Mouse (Mus musculus): ENCODE measurements around the gene Lekr1. TPM values are rescaled to one million over a fixed set of nuclear protein-coding genes. Genes with fewer than 3 reads are reported as not detected.
A peak's percentile ranks its signal among the peaks of the same experiment; 100 is the strongest.

Lekr1 gene
- polyA plus RNA-seq, 1 experiment from 2014 or later, result 7.8 TPM

- Histone ChIP-seq H3K9me3 (no peaks in the 10 kb centered on the region), H3K27me3 (no peaks in the 10 kb centered on the region), H3K36me3 (no peaks in the 10 kb centered on the region), H3K27ac (no peak overlapping the region), H3K9ac (no peak overlapping the region), H3K4me1 (peaks cover 11% of the 10 kb centered on the region), H3K4me3 (no peak overlapping the region), H3K4me2 (replicated peaks) (no peak overlapping the region)
- ATAC-seq (ENCODE audit: low FRiP score, low read depth), result no peak
- 89% methylated on average over 10 of the region's 10 CpGs for WGBS
These were observed 178.3 kb downstream of the Lekr1 start for GRCm38 (mm10) chr3:65844302-65844701.

GRCm38 (mm10) chr3:65844851-65845552 is 179.0 kb downstream of the Lekr1 start:
- no peak overlapping the region for H3K27ac ChIP-seq

DNA sequence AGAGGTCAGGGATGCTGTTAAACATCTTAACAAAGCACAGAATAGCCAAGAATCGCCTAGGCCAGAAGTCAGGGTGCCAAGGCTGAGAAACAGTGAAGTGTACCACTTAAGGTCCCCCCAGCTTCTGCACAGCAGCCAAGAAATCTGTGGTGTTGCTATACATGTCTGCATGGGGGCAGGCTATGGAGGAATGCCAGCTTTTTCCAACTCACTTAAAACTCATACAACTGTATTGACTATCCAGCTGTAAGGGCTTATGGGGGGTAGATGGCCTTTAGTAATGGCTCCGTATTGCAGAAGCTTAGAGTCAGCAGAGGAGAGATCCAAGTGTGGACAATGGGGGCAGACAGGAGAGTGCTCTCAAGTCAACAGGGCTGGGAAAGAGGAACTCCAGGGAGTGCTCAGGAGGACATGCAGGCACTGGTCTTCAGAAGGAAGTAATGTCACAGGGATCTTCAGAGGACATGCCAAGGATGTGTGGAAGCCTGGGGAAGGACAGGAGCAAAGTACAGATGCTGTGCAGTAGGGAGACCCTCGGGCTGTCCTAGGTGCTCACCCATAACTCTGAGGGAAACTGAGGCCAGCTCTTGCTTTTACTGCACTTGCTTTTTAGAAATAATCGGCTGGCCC is 181.2 kb downstream of the Lekr1 start:
- H3K27ac ChIP-seq, result no peak overlapping the region
- H3K4me1 ChIP-seq, result peaks cover 11% of the 10 kb centered on the region
- H3K4me3 ChIP-seq, result no peak overlapping the region
- H3K9ac ChIP-seq, result no peak overlapping the region
- WGBS, result 72% methylated on average over 4 of the region's 4 CpGs
- no peak for ATAC-seq (ENCODE audit: low FRiP score, low read depth)
- no peaks in the 10 kb centered on the region for H3K9me3 ChIP-seq
- no peak overlapping the region for H3K4me2 ChIP-seq (replicated peaks)
- no peaks in the 10 kb centered on the region for H3K27me3 ChIP-seq
- no peaks in the 10 kb centered on the region for H3K36me3 ChIP-seq

More at GRCm38 (mm10) chr3:65844851-65845552, 179.0 kb downstream of the Lekr1 start:
- no peak overlapping the region for H3K4me3 ChIP-seq
- H3K36me3 ChIP-seq, result no peaks in the 10 kb centered on the region
- peaks cover 11% of the 10 kb centered on the region for H3K4me1 ChIP-seq
- no peaks in the 10 kb centered on the region for H3K9me3 ChIP-seq
- no peak overlapping the region for H3K9ac ChIP-seq
- no peak for ATAC-seq (ENCODE audit: low FRiP score, low read depth)
- no peaks in the 10 kb centered on the region for H3K27me3 ChIP-seq
- no peak overlapping the region for H3K4me2 ChIP-seq (replicated peaks)
- 79% methylated on average over 8 of the region's 8 CpGs for WGBS

DNA sequence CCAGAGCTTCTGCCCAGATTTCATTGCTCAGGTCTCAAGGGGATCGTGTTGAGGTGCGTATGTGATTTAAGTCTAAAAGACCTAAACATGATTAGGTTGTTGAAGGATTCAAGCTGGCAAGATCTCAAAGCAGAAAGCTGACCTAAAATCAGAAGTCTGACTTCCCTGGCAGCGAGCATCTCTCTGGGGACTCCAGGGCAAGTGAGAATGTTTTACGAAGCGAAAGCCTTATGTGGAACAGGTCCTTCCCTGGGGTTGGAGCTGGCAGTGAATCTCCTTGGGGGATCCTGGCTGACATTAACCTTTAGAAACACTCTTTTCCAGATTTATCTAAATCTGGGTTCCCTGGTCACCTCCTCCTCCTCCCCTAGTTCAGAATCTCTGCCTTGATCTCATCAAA is 187.7 kb downstream of the Lekr1 start:
- Histone ChIP-seq H3K27me3 (no peaks in the 10 kb centered on the region; the same call in none of the 2 replicates), H3K4me3 (no peak overlapping the region), H3K9ac (no peak overlapping the region), H3K4me1 (peaks cover 9% of the 10 kb centered on the region), H3K27ac (no peak overlapping the region), H3K36me3 (no peaks in the 10 kb centered on the region), H3K4me2 (replicated peaks) (no peak overlapping the region), H3K9me3 (no peaks in the 10 kb centered on the region)
- 73% methylated on average over 5 of the region's 5 CpGs for WGBS
- ATAC-seq (ENCODE audit: low FRiP score, low read depth), result no peak

GRCm38 (mm10) chr3:65855521-65855920 is 189.5 kb downstream of the Lekr1 start:
- H3K9me3 ChIP-seq, result no peaks in the 10 kb centered on the region
- no peak overlapping the region for H3K4me3 ChIP-seq
- H3K4me2 ChIP-seq (replicated peaks), result no peak overlapping the region
- no peak overlapping the region for H3K27ac ChIP-seq
- no peak for ATAC-seq (ENCODE audit: low FRiP score, low read depth)
- peaks cover 2% of the 10 kb centered on the region for H3K27me3 ChIP-seq
- H3K4me1 ChIP-seq, result peaks cover 14% of the 10 kb centered on the region
- no peaks in the 10 kb centered on the region for H3K36me3 ChIP-seq
- no peak overlapping the region for H3K9ac ChIP-seq
- WGBS, result 91% methylated on average over 5 of the region's 5 CpGs

GRCm38 (mm10) chr3:65858118-65858517 is 192.1 kb downstream of the Lekr1 start:
- Histone ChIP-seq H3K4me2 (replicated peaks) (no peak overlapping the region), H3K36me3 (no peaks in the 10 kb centered on the region), H3K4me1 (peaks cover 14% of the 10 kb centered on the region), H3K9me3 (no peaks in the 10 kb centered on the region), H3K4me3 (no peak overlapping the region), H3K9ac (no peak overlapping the region), H3K27ac (no peak overlapping the region), H3K27me3 (peaks cover 7% of the 10 kb centered on the region)
- no peak for ATAC-seq (ENCODE audit: low FRiP score, low read depth)
- 57% methylated on average over 11 of the region's 11 CpGs for WGBS

DNA sequence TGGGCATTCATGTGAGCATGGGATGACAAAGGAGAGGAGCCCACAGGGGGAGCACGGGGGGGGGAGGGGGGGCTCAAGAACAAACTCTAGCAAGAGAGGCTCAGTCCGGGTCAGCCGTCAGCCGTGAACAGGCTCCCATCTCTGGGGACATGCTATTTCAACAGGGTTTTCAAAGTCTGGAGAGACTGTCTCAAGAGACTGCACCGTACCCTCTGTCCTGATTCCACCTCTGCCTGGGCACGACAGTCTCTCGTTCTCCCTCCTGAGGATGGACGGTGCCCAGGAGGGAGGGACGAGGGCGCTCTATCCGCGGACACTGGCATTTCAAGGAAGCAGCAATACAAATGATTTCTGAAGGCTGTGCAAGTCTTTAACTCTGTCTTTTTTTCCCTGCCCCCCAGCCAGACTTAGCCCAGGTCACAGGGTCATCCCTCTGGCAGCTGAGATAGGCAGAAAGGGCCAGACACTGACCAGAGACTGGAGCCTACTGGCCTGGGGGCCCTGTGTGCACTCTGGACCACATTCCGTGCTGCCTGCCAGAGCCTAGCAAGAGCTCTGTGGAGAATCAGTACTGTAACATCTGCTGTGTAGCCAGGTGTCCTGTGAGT is 192.8 kb downstream of the Lekr1 start:
- no peak overlapping the region for H3K4me3 ChIP-seq
- 22% methylated on average over 13 of the region's 13 CpGs for WGBS
- no peak overlapping the region for H3K27ac ChIP-seq
- peaks cover 11% of the 10 kb centered on the region for H3K4me1 ChIP-seq
- H3K9me3 ChIP-seq, result no peaks in the 10 kb centered on the region
- H3K27me3 ChIP-seq, result peaks cover 10% of the 10 kb centered on the region
- no peaks in the 10 kb centered on the region for H3K36me3 ChIP-seq
- 0 out of 2 replicates have a peak overlapping the region, but pooled peaks have one; percentile 16 for H3K4me2 ChIP-seq (replicated peaks)
- no peak overlapping the region for H3K9ac ChIP-seq
- ATAC-seq (ENCODE audit: low FRiP score, low read depth), result no peak

- H3K4me1 ChIP-seq, result peaks cover 9% of the 10 kb centered on the region
- WGBS, result 89% methylated on average over 6 of the region's 6 CpGs
- H3K36me3 ChIP-seq, result no peaks in the 10 kb centered on the region
- no peak for ATAC-seq (ENCODE audit: low FRiP score, low read depth)
- H3K27ac ChIP-seq, result no peak overlapping the region
- H3K4me3 ChIP-seq, result no peak overlapping the region
- peaks cover 17% of the 10 kb centered on the region for H3K27me3 ChIP-seq
- H3K9me3 ChIP-seq, result no peaks in the 10 kb centered on the region
- H3K9ac ChIP-seq, result no peak overlapping the region
- no peak overlapping the region for H3K4me2 ChIP-seq (replicated peaks)
These were observed 193.7 kb downstream of the Lekr1 start for GRCm38 (mm10) chr3:65859750-65860149.

DNA sequence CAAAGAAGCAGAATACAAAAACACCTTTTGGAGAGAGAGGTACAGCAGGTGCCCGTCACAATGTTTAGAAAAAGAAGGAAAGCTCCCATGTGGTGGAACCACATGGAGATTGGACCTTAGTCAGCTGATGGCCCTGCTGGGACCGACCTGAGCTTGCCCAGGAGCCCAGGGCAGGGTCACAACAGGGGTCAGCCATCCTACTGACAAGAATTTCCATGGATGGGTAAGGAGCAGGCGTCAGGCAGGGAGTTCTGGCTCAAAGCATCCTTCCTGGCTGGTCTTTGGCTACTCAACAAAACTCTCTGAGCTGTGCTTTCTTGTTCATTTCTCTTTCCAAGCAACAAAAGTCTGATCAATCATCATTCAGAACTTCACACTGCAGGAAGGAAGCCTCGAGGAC is 194.9 kb downstream of the Lekr1 start:
- Histone ChIP-seq H3K4me1 (peaks cover 9% of the 10 kb centered on the region), H3K27me3 (peaks cover 20% of the 10 kb centered on the region), H3K4me3 (no peak overlapping the region), H3K36me3 (no peaks in the 10 kb centered on the region), H3K9ac (no peak overlapping the region), H3K9me3 (no peaks in the 10 kb centered on the region), H3K27ac (no peak overlapping the region), H3K4me2 (replicated peaks) (no peak overlapping the region)
- 45% methylated on average over 4 of the region's 4 CpGs for whole genome bisulfite sequencing
- no peak for ATAC-seq (ENCODE audit: low FRiP score, low read depth)

- Histone ChIP-seq H3K36me3 (no peaks in the 10 kb centered on the region), H3K4me3 (no peak overlapping the region), H3K27me3 (peaks cover 20% of the 10 kb centered on the region), H3K9me3 (no peaks in the 10 kb centered on the region), H3K9ac (no peak overlapping the region), H3K4me2 (replicated peaks) (no peak overlapping the region), H3K27ac (no peak overlapping the region), H3K4me1 (peaks cover 9% of the 10 kb centered on the region)
- 22% methylated on average over 6 of the region's 6 CpGs for WGBS
- no peak for ATAC-seq (ENCODE audit: low FRiP score, low read depth)
These were observed 195.4 kb downstream of the Lekr1 start for GRCm38 (mm10) chr3:65861471-65861881.

DNA sequence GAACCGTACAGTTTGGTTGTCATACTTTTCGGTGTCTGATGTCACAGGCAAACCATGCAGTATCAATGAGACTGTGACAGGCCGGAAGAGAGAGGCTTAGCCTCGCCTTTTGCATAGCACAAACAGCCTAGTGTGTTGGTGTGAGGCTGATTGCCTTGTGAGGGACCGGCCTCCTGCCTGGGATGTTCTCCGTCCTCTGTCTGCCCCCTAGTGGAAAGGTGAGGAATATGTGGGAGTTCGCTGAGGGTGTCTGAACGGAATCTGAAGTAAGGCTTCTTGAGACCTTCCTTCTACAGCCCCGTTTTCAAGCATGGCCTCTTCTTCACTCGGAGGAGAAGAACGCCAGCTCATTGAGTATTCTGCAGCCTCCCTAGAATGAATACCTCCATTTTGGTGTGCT is 197.3 kb downstream of the Lekr1 start:
- Histone ChIP-seq H3K4me2 (replicated peaks) (peak overlapping the region; percentile 23), H3K9me3 (no peaks in the 10 kb centered on the region), H3K27me3 (peaks cover 20% of the 10 kb centered on the region), H3K27ac (no peak overlapping the region), H3K9ac (no peak overlapping the region), H3K4me3 (no peak overlapping the region), H3K4me1 (peaks cover 9% of the 10 kb centered on the region), H3K36me3 (no peaks in the 10 kb centered on the region)
- peak; percentile 81 for ATAC-seq (ENCODE audit: low FRiP score, low read depth)
- 3% methylated on average over 11 of the region's 11 CpGs for WGBS

GRCm38 (mm10) chr3:65863762-65864377 is 197.8 kb downstream of the Lekr1 start:
- Histone ChIP-seq H3K4me1 (peaks cover 4% of the 10 kb centered on the region), H3K9me3 (no peaks in the 10 kb centered on the region), H3K27me3 (peaks cover 20% of the 10 kb centered on the region), H3K4me3 (no peak overlapping the region), H3K36me3 (no peaks in the 10 kb centered on the region), H3K4me2 (replicated peaks) (peak overlapping the region; percentile 23; the same call in 1 of the 2 replicates), H3K27ac (no peak overlapping the region), H3K9ac (no peak overlapping the region)
- WGBS, result 61% methylated on average over 16 of the region's 16 CpGs
- no peak for ATAC-seq (ENCODE audit: low FRiP score, low read depth)

Data from limb, embryonic 13.5 days (tissue).